Mouse (Mus musculus): Measurements from ENCODE around the gene Psmb3. TPM values are rescaled to one million over a fixed set of nuclear protein-coding genes. Genes with fewer than 3 reads are reported as not detected.
"Not testable (repeated sequence)": the region's sequence is repeated elsewhere in the genome, so short reads cannot be mapped to it uniquely, and the experiment has no call there.

Gene Psmb3
- polyA plus RNA-seq, 1 experiment from 2014 or later = 374 TPM

- no peaks in the 10 kb centered on the region for H3K9me3 ChIP-seq (replicated peaks)
- ATAC-seq (ENCODE audit: insufficient number of reproducible peaks, low FRiP score) = no peak
- H3K27ac ChIP-seq (ENCODE audit: poor library complexity, severe bottlenecking) = peak overlapping the region; percentile 99
- H3K36me3 ChIP-seq = peaks cover 5% of the 10 kb centered on the region
- 2% methylated on average over 14 of the region's 14 CpGs for WGBS
- H3K27me3 ChIP-seq (replicated peaks) = no peaks in the 10 kb centered on the region
- H3K4me2 ChIP-seq = peak overlapping the region; percentile 92
- peak overlapping the region; percentile 75 for H3K4me3 ChIP-seq
- H3K4me1 ChIP-seq (replicated peaks) = peaks cover 62% of the 10 kb centered on the region
- H3K9ac ChIP-seq = peak overlapping the region; percentile 85
Observed at GRCm38 (mm10) chr11:97697891-97698529, 5.2 kb upstream of the Psmb3 start.

- WGBS = under 1% methylated on average over 56 of the region's 63 CpGs
- Histone ChIP-seq H3K4me2 (peak overlapping the region; percentile 92), H3K4me3 (peak overlapping the region; percentile 75), H3K9ac (peak overlapping the region; percentile 85), H3K9me3 (replicated peaks) (no peaks in the 10 kb centered on the region), H3K27ac (ENCODE audit: poor library complexity, severe bottlenecking) (peak overlapping the region; percentile 99), H3K4me1 (replicated peaks) (peaks cover 60% of the 10 kb centered on the region), H3K36me3 (no peaks in the 10 kb centered on the region), H3K27me3 (replicated peaks) (no peaks in the 10 kb centered on the region)
- peak; percentile 1; the same call in 1 of the 2 replicates for ATAC-seq (ENCODE audit: insufficient number of reproducible peaks, low FRiP score)
Observed at GRCm38 (mm10) chr11:97698741-97699611, 4.2 kb upstream of the Psmb3 start.

GRCm38 (mm10) chr11:97699626-97700002, 3.6 kb upstream of the Psmb3 start:
- 0 out of 2 replicates have a peak, but pooled peaks cover 3% of the 10 kb centered on the region for H3K36me3 ChIP-seq
- WGBS = 0% methylated on average over 6 of the region's 9 CpGs
- H3K9ac ChIP-seq = peak overlapping the region; percentile 85
- peaks cover 60% of the 10 kb centered on the region for H3K4me1 ChIP-seq (replicated peaks)
- H3K27ac ChIP-seq (ENCODE audit: poor library complexity, severe bottlenecking) = peak overlapping the region; percentile 99
- ATAC-seq (ENCODE audit: insufficient number of reproducible peaks, low FRiP score) = peak; percentile 33
- H3K4me3 ChIP-seq = peak overlapping the region; percentile 75
- H3K4me2 ChIP-seq = peak overlapping the region; percentile 92
- H3K27me3 ChIP-seq (replicated peaks) = no peaks in the 10 kb centered on the region
- no peaks in the 10 kb centered on the region for H3K9me3 ChIP-seq (replicated peaks)

- Histone ChIP-seq H3K9ac (peak within 1 kb of the TSS; percentile 85), H3K27ac (ENCODE audit: poor library complexity, severe bottlenecking) (peak within 1 kb of the TSS; percentile 99), H3K27me3 (replicated peaks) (no peaks in the 10 kb centered on the region), H3K4me1 (replicated peaks) (peaks cover 59% of the 10 kb centered on the region), H3K9me3 (replicated peaks) (no peaks in the 10 kb centered on the region), H3K4me2 (peak within 1 kb of the TSS; percentile 92), H3K4me3 (peak within 1 kb of the TSS; percentile 75), H3K36me3 (0 out of 2 replicates have a peak, but pooled peaks cover 7% of the 10 kb centered on the region)
- no peak for ATAC-seq (ENCODE audit: insufficient number of reproducible peaks, low FRiP score)
- WGBS = under 1% methylated on average over 85 of the region's 85 CpGs
Observed at GRCm38 (mm10) chr11:97700003-97700745, 3.0 kb upstream of the Psmb3 start, which contains the start of gene Pcgf2. Gene Pcgf2, minus strand, starts transcription at chr11:97700497.

- H3K4me2 ChIP-seq = peak overlapping the region; percentile 92
- peaks cover 14% of the 10 kb centered on the region; the same call in 1 of the 2 replicates for H3K36me3 ChIP-seq
- H3K27ac ChIP-seq (ENCODE audit: poor library complexity, severe bottlenecking) = peak overlapping the region; percentile 99
- peak overlapping the region; percentile 85 for H3K9ac ChIP-seq
- 0 out of 2 replicates have a peak, but pooled peaks have one; percentile 17 for ATAC-seq (ENCODE audit: insufficient number of reproducible peaks, low FRiP score)
- peaks cover 51% of the 10 kb centered on the region for H3K4me1 ChIP-seq (replicated peaks)
- no peaks in the 10 kb centered on the region for H3K9me3 ChIP-seq (replicated peaks)
- H3K27me3 ChIP-seq (replicated peaks) = no peaks in the 10 kb centered on the region
- peak overlapping the region; percentile 75 for H3K4me3 ChIP-seq
- WGBS = 19% methylated on average over 30 of the region's 30 CpGs
Observed at GRCm38 (mm10) chr11:97700746-97701580, 2.2 kb upstream of the Psmb3 start.

GRCm38 (mm10) chr11:97701581-97702392, 1.4 kb upstream of the Psmb3 start:
- no peak for ATAC-seq (ENCODE audit: insufficient number of reproducible peaks, low FRiP score)
- no peaks in the 10 kb centered on the region for H3K27me3 ChIP-seq (replicated peaks)
- H3K9ac ChIP-seq = no peak overlapping the region
- H3K4me2 ChIP-seq = peak overlapping the region; percentile 92
- peaks cover 44% of the 10 kb centered on the region for H3K4me1 ChIP-seq (replicated peaks)
- peak overlapping the region; percentile 13; the same call in 1 of the 2 replicates for H3K27ac ChIP-seq (ENCODE audit: poor library complexity, severe bottlenecking)
- no peaks in the 10 kb centered on the region for H3K9me3 ChIP-seq (replicated peaks)
- peaks cover 22% of the 10 kb centered on the region for H3K36me3 ChIP-seq
- H3K4me3 ChIP-seq = peak overlapping the region; percentile 80
- 53% methylated on average over 15 of the region's 15 CpGs for WGBS

GRCm38 (mm10) chr11:97702393-97702745, 830 bp upstream of the Psmb3 start:
- H3K9me3 ChIP-seq (replicated peaks) = no peaks in the 10 kb centered on the region
- H3K27me3 ChIP-seq (replicated peaks) = no peaks in the 10 kb centered on the region
- WGBS = under 1% methylated on average over 24 of the region's 24 CpGs
- peak overlapping the region; percentile 80 for H3K4me3 ChIP-seq
- ATAC-seq (ENCODE audit: insufficient number of reproducible peaks, low FRiP score) = no peak
- peak overlapping the region; percentile 92 for H3K4me2 ChIP-seq
- peaks cover 38% of the 10 kb centered on the region for H3K4me1 ChIP-seq (replicated peaks)
- H3K36me3 ChIP-seq = peaks cover 28% of the 10 kb centered on the region
- peak overlapping the region; percentile 50 for H3K27ac ChIP-seq (ENCODE audit: poor library complexity, severe bottlenecking)
- H3K9ac ChIP-seq = peak overlapping the region; percentile 73

GRCm38 (mm10) chr11:97710067-97710466, 6.9 kb downstream of the Psmb3 start:
- H3K4me3 ChIP-seq; H3K9ac ChIP-seq; H3K4me2 ChIP-seq; H3K27ac ChIP-seq (ENCODE audit: poor library complexity, severe bottlenecking); ATAC-seq (ENCODE audit: insufficient number of reproducible peaks, low FRiP score); H3K27me3 ChIP-seq (replicated peaks); H3K9me3 ChIP-seq (replicated peaks): not testable (repeated sequence)
- Histone ChIP-seq H3K36me3 (peaks cover 78% of the 10 kb centered on the region), H3K4me1 (replicated peaks) (0 out of 2 replicates have a peak, but pooled peaks cover 11% of the 10 kb centered on the region)
- WGBS = 76% methylated on average over 2 of the region's 2 CpGs

- Histone ChIP-seq H3K36me3 (peaks cover 72% of the 10 kb centered on the region), H3K4me3 (no peak overlapping the region), H3K27me3 (replicated peaks) (no peaks in the 10 kb centered on the region), H3K4me2 (no peak overlapping the region), H3K9ac (no peak overlapping the region), H3K9me3 (replicated peaks) (no peaks in the 10 kb centered on the region), H3K27ac (ENCODE audit: poor library complexity, severe bottlenecking) (no peak overlapping the region), H3K4me1 (replicated peaks) (peaks cover 23% of the 10 kb centered on the region; the same call in 1 of the 2 replicates)
- ATAC-seq (ENCODE audit: insufficient number of reproducible peaks, low FRiP score) = no peak
- 84% methylated on average over 13 of the region's 13 CpGs for WGBS
Observed at GRCm38 (mm10) chr11:97711200-97711900, 8.2 kb downstream of the Psmb3 start.
